In the genomic region with DNA sequence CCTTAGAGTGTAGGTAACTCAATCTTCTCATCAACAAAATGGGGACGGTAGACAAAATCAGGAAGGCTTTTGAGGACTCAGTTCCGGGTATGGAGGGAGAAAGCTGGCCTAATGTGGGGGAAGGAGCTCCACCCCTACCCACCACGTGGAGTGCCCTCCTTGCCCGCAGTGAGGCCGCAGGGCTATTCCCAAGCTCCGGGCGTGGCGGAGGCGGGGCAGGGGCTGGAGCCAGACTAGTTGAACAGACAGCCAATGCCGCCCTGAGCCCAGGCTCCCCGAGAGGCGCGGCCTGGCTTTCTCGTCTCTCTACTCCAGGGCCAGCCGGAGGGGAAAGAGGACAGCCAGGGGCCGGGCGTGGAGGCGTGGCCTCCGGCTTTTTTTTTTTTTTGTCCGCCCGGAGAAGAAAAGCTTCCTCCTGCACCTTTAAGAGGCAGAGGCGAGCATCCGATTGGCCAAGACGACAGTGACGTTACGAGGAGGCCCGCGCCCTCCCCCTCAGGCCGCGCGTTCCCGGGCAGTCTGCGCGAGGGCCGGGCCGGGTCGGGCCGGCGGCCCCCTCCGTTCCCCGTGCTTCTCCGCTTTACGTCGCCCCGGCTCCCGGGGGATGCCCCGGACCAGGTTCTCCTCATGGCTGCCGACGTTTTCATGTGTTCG, we compare ENCODE assay signal across 8 mouse cellular contexts. TPM values are rescaled to one million over a fixed set of nuclear protein-coding genes. Genes with fewer than 3 reads are reported as not detected.
DNase-seq lines count a peak whose midpoint lies in the region; ATAC-seq and TF ChIP-seq lines count a peak whose summit lies in the region.

Mlxip (plus strand) TSS at position 496 of the 654 bp plus-strand sequence.

- peak within 1 kb of the TSS; percentile 91 for H3K4me3 ChIP-seq in G1E (ENCODE audit: low read depth, low read length)
- peak within 1 kb of the TSS; percentile 95 for H3K4me3 ChIP-seq in forebrain, postnatal 0 days (ENCODE audit: low read depth, low read length)
- peak within 1 kb of the TSS; percentile 96 for H3K4me3 ChIP-seq in lung, embryonic 15.5 days

- no peak for TF ChIP-seq CTCF in G1E (IDR thresholded peaks at IDR 0.05; ENCODE audit: low read depth, low read length)
- peak; percentile 18 for TF ChIP-seq CTCF in forebrain, postnatal 0 days (IDR thresholded peaks at IDR 0.05; ENCODE audit: low read depth)

- peaks cover 22% of the 10 kb centered on the region for H3K36me3 ChIP-seq in G1E (replicated peaks)
- H3K36me3 ChIP-seq in forebrain, postnatal 0 days (ENCODE audit: insufficient read depth), result no peaks in the 10 kb centered on the region
- H3K36me3 ChIP-seq in lung, embryonic 15.5 days, result no peaks in the 10 kb centered on the region

- H3K27ac ChIP-seq in forebrain, postnatal 0 days (ENCODE audit: low read depth, low read length), result peak within 1 kb of the TSS; percentile 71
- H3K27ac ChIP-seq in lung, embryonic 15.5 days, result peak within 1 kb of the TSS; percentile 88

- peak within 1 kb of the TSS; percentile 91 for H3K9ac ChIP-seq in forebrain, postnatal 0 days
- peak within 1 kb of the TSS; percentile 95 for H3K9ac ChIP-seq in lung, embryonic 15.5 days

- peak; percentile 90 for ATAC-seq in G1E (ENCODE audit: extremely low read depth, insufficient number of reproducible peaks, low FRiP score, poor library complexity, severe bottlenecking)
- ATAC-seq in forebrain, postnatal 0 days, result peak; percentile 96
- ATAC-seq in lung, embryonic 15.5 days (ENCODE audit: borderline replicate concordance, extremely low read depth, low FRiP score, low TSS enrichment), result peak; percentile 99

- H3K4me1 ChIP-seq in G1E (ENCODE audit: insufficient read depth, low read depth, low read length), result peaks cover 52% of the 10 kb centered on the region
- peaks cover 29% of the 10 kb centered on the region for H3K4me1 ChIP-seq in forebrain, postnatal 0 days (ENCODE audit: insufficient read depth)
- H3K4me1 ChIP-seq in lung, embryonic 15.5 days, result peaks cover 47% of the 10 kb centered on the region

- 0% methylated on average over 47 of the region's 50 CpGs for WGBS in forebrain, postnatal 0 days
- under 1% methylated on average over 50 of the region's 50 CpGs for WGBS in lung, embryonic 15.5 days

- H3K9me3 ChIP-seq in G1E (replicated peaks), result no peaks in the 10 kb centered on the region
- no peaks in the 10 kb centered on the region for H3K9me3 ChIP-seq in forebrain, postnatal 0 days (ENCODE audit: low read length)
- no peaks in the 10 kb centered on the region for H3K9me3 ChIP-seq in lung, embryonic 15.5 days

- 0 out of 2 replicates have a peak, but pooled peaks cover 4% of the 10 kb centered on the region for H3K27me3 ChIP-seq in G1E (ENCODE audit: insufficient read depth, low read length)
- no peaks in the 10 kb centered on the region for H3K27me3 ChIP-seq in forebrain, postnatal 0 days (ENCODE audit: insufficient read depth, low read length)
- H3K27me3 ChIP-seq in lung, embryonic 15.5 days, result no peaks in the 10 kb centered on the region

- H3K4me2 ChIP-seq in forebrain, postnatal 0 days (ENCODE audit: low read depth), result peak within 1 kb of the TSS; percentile 79
- H3K4me2 ChIP-seq in lung, embryonic 15.5 days, result peak within 1 kb of the TSS; percentile 93

- peak; percentile 97 for DNase-seq in G1E (ENCODE audit: low spot score)
- peak; percentile 90 to 94 for DNase-seq in cerebellum, adult 18-20 months
- DNase-seq in forebrain, postnatal 0 days, result peak; percentile 93
- peak; percentile 95 for DNase-seq in heart, postnatal 4 days
- DNase-seq in layer of hippocampus, adult 8-10 months (ENCODE audit: low spot score in 2 of 2), result peak; percentile 86 to 88
- peak; percentile 98 for DNase-seq in ovary, adult 18-20 months (ENCODE audit: low spot score)
- DNase-seq in thymus, postnatal 0 days (ENCODE audit: low spot score), result peak; percentile 90

RNA-seq across cellular contexts. Expression of gene Mlxip, which starts in this region (rescaled TPM):
- total RNA-seq in G1E (2014; fragmentation: Nextera tagmentation) (42.8 and 42.9 TPM in 2 replicates), G1E (2017) (3.9 TPM in 2 replicates)
- polyA plus RNA-seq in G1E (2012), result 13.2 and 15.8 TPM in 2 replicates
- 14.2 and 17.4 TPM in 2 replicates for total RNA-seq in forebrain, postnatal 0 days (2014; rRNA removed)
- 8.4 and 13.3 TPM in 2 replicates for polyA plus RNA-seq in forebrain, postnatal 0 days (2015; fragmentation: Nextera tagmentation; extraction: Ambion mirVana)
- 10 to 100 TPM; 19.2 to 21.0 TPM for total RNA-seq in heart, postnatal 4 days (2021)
- 10 to 100 TPM; 17.7 to 23.0 (median 21.0) TPM for total RNA-seq in layer of hippocampus, adult 8-10 months (2022)
- polyA plus RNA-seq in lung, embryonic 15.5 days (2015; fragmentation: Nextera tagmentation; extraction: Ambion mirVana), result 17.1 and 20.6 TPM in 2 replicates
- polyA plus RNA-seq in thymus, postnatal 0 days (2015; fragmentation: Nextera tagmentation; extraction: Ambion mirVana), result 7.3 and 8.2 TPM in 2 replicates

Comparison
In these comparisons a context has a peak if more than half of its experiments do, and no peak if none do; other contexts are left out.
1. Peak in every context shown above with its lines: DNase-seq, ATAC-seq, H3K4me3 ChIP-seq and H3K27ac ChIP-seq.